Mouse (Mus musculus) liver, adult 2 months (tissue): Measurements from ENCODE around the gene Tlr5.

ENCODE experiments used
- CTCF ChIP-seq: fragments of 200-500 bp; IDR thresholded peaks from 2 replicates; pipeline ENCODE4 v1.5.1; 2011; ENCODE audit warnings: low read depth, low read length, control low read depth
- POLR2A ChIP-seq: fragments of 200-500 bp; IDR thresholded peaks from 2 replicates; pipeline ENCODE4 v1.6.1; 2011; ENCODE audit warnings: low read length, control low read depth; ENCODE audit not compliant: insufficient read depth; ENCODE audit errors: extremely low read depth

GRCm38 (mm10) chr1:182955047-182955620 lies 546 bp downstream of the Tlr5 start:
- no peak for TF ChIP-seq POLR2A
- peak; percentile 4; the same call in 1 of the 2 replicates for TF ChIP-seq CTCF
